Mouse (Mus musculus): ENCODE results near the gene Rps19. TPM values are rescaled to one million over a fixed set of nuclear protein-coding genes. Genes with fewer than 3 reads are reported as not detected.

Rps19 gene
- polyA plus RNA-seq, 1 experiment from 2014 or later = 3,015 TPM

GRCm38 (mm10) chr7:24896269-24896668 is 12.1 kb downstream of the Rps19 start:
- no peak overlapping the region for H3K9ac ChIP-seq

GRCm38 (mm10) chr7:24897224-24897623 is 13.1 kb downstream of the Rps19 start, which contains the start of gene Cd79a:
Gene Cd79a, plus strand, starts transcription at chr7:24897381.
- H3K9ac ChIP-seq = no peak within 1 kb of the TSS
- no peaks in the 10 kb centered on the region for H3K9me3 ChIP-seq (ENCODE audit: low read depth, low read length)
- H3K4me1 ChIP-seq (ENCODE audit: insufficient read depth) = no peaks in the 10 kb centered on the region
- H3K36me3 ChIP-seq (ENCODE audit: insufficient read depth) = no peaks in the 10 kb centered on the region
- ATAC-seq (ENCODE audit: insufficient read depth) (no peak), DNase-seq (no peak)
- no peak within 1 kb of the TSS for H3K4me2 ChIP-seq
- 59% methylated on average over 12 of the region's 12 CpGs for WGBS
- no peak within 1 kb of the TSS for H3K27ac ChIP-seq (ENCODE audit: low read depth)
- no peak for TF ChIP-seq CTCF (IDR thresholded peaks at IDR 0.05; ENCODE audit: low read depth)
- H3K27me3 ChIP-seq (ENCODE audit: insufficient read depth, low read length) = no peaks in the 10 kb centered on the region
- H3K4me3 ChIP-seq (ENCODE audit: low read depth, low read length) = no peak within 1 kb of the TSS

More at GRCm38 (mm10) chr7:24896269-24896668, 12.1 kb downstream of the Rps19 start:
- Histone ChIP-seq H3K27me3 (ENCODE audit: insufficient read depth, low read length) (no peaks in the 10 kb centered on the region), H3K9me3 (ENCODE audit: low read depth, low read length) (no peaks in the 10 kb centered on the region), H3K36me3 (ENCODE audit: insufficient read depth) (0 out of 2 replicates have a peak, but pooled peaks cover 1% of the 10 kb centered on the region), H3K4me1 (ENCODE audit: insufficient read depth) (no peaks in the 10 kb centered on the region), H3K4me3 (ENCODE audit: low read depth, low read length) (no peak overlapping the region), H3K27ac (ENCODE audit: low read depth) (no peak overlapping the region), H3K4me2 (no peak overlapping the region)
- no peak for DNase-seq
- TF ChIP-seq CTCF (IDR thresholded peaks at IDR 0.05; ENCODE audit: low read depth) = no peak
- WGBS = 81% methylated on average over 8 of the region's 8 CpGs
- no peak for ATAC-seq (ENCODE audit: insufficient read depth)

GRCm38 (mm10) chr7:24897959-24898358 is 13.8 kb downstream of the Rps19 start:
- Histone ChIP-seq H3K9me3 (ENCODE audit: low read depth, low read length) (no peaks in the 10 kb centered on the region), H3K9ac (no peak overlapping the region), H3K4me1 (ENCODE audit: insufficient read depth) (no peaks in the 10 kb centered on the region), H3K27me3 (ENCODE audit: insufficient read depth, low read length) (no peaks in the 10 kb centered on the region), H3K36me3 (ENCODE audit: insufficient read depth) (no peaks in the 10 kb centered on the region), H3K4me3 (ENCODE audit: low read depth, low read length) (no peak overlapping the region), H3K4me2 (no peak overlapping the region), H3K27ac (ENCODE audit: low read depth) (no peak overlapping the region)
- WGBS = 59% methylated on average over 5 of the region's 5 CpGs
- no peak for TF ChIP-seq CTCF (IDR thresholded peaks at IDR 0.05; ENCODE audit: low read depth)
- DNase-seq (no peak), ATAC-seq (ENCODE audit: insufficient read depth) (no peak)

- Histone ChIP-seq H3K36me3 (ENCODE audit: insufficient read depth) (no peaks in the 10 kb centered on the region), H3K4me3 (ENCODE audit: low read depth, low read length) (no peak overlapping the region), H3K9me3 (ENCODE audit: low read depth, low read length) (no peaks in the 10 kb centered on the region), H3K4me2 (no peak overlapping the region), H3K9ac (no peak overlapping the region), H3K4me1 (ENCODE audit: insufficient read depth) (peaks cover 2% of the 10 kb centered on the region; the same call in 1 of the 2 replicates), H3K27me3 (ENCODE audit: insufficient read depth, low read length) (no peaks in the 10 kb centered on the region), H3K27ac (ENCODE audit: low read depth) (no peak overlapping the region)
- no peak for TF ChIP-seq CTCF (IDR thresholded peaks at IDR 0.05; ENCODE audit: low read depth)
- 66% methylated on average over 6 of the region's 6 CpGs for WGBS
- no peak for ATAC-seq (ENCODE audit: insufficient read depth)
- DNase-seq = no peak
Measured at GRCm38 (mm10) chr7:24901114-24901513, 16.9 kb downstream of the Rps19 start.

- no peaks in the 10 kb centered on the region for H3K36me3 ChIP-seq (ENCODE audit: insufficient read depth)
- H3K4me1 ChIP-seq (ENCODE audit: insufficient read depth) = peaks cover 9% of the 10 kb centered on the region
- H3K27ac ChIP-seq (ENCODE audit: low read depth) = peak overlapping the region; percentile 85; the same call in 1 of the 2 replicates
- TF ChIP-seq CTCF (IDR thresholded peaks at IDR 0.05; ENCODE audit: low read depth) = no peak
- 45% methylated on average over 1 of the region's 1 CpGs for WGBS
- H3K27me3 ChIP-seq (ENCODE audit: insufficient read depth, low read length) = no peaks in the 10 kb centered on the region
- ATAC-seq (ENCODE audit: insufficient read depth) = no peak
- DNase-seq = no peak
- no peak overlapping the region for H3K9ac ChIP-seq
- H3K4me3 ChIP-seq (ENCODE audit: low read depth, low read length) = no peak overlapping the region
- H3K4me2 ChIP-seq = peak overlapping the region; percentile 87
- H3K9me3 ChIP-seq (ENCODE audit: low read depth, low read length) = no peaks in the 10 kb centered on the region
Measured at GRCm38 (mm10) chr7:24901842-24902241, 17.7 kb downstream of the Rps19 start.

GRCm38 (mm10) chr7:24902264-24902629 is 18.1 kb downstream of the Rps19 start:
- peak overlapping the region; percentile 87 for H3K4me2 ChIP-seq
- no peak for TF ChIP-seq CTCF (IDR thresholded peaks at IDR 0.05; ENCODE audit: low read depth)
- 44% methylated on average over 2 of the region's 2 CpGs for WGBS
- DNase-seq = no peak
- H3K9me3 ChIP-seq (ENCODE audit: low read depth, low read length) = no peaks in the 10 kb centered on the region
- no peaks in the 10 kb centered on the region for H3K27me3 ChIP-seq (ENCODE audit: insufficient read depth, low read length)
- H3K4me1 ChIP-seq (ENCODE audit: insufficient read depth) = peaks cover 9% of the 10 kb centered on the region
- no peak for ATAC-seq (ENCODE audit: insufficient read depth)
- peak overlapping the region; percentile 60 for H3K4me3 ChIP-seq (ENCODE audit: low read depth, low read length)
- peak overlapping the region; percentile 80 for H3K9ac ChIP-seq
- no peaks in the 10 kb centered on the region for H3K36me3 ChIP-seq (ENCODE audit: insufficient read depth)
- peak overlapping the region; percentile 85 for H3K27ac ChIP-seq (ENCODE audit: low read depth)

GRCm38 (mm10) chr7:24902630-24903443 is 18.7 kb downstream of the Rps19 start, which contains the start of gene Arhgef1:
Gene Arhgef1, plus strand, starts transcription at chr7:24902912.
- Histone ChIP-seq H3K4me2 (peak within 1 kb of the TSS; percentile 87), H3K4me3 (ENCODE audit: low read depth, low read length) (peak within 1 kb of the TSS; percentile 60), H3K4me1 (ENCODE audit: insufficient read depth) (peaks cover 9% of the 10 kb centered on the region), H3K9ac (peak within 1 kb of the TSS; percentile 80), H3K27ac (ENCODE audit: low read depth) (peak within 1 kb of the TSS; percentile 85), H3K36me3 (ENCODE audit: insufficient read depth) (no peaks in the 10 kb centered on the region), H3K27me3 (ENCODE audit: insufficient read depth, low read length) (no peaks in the 10 kb centered on the region), H3K9me3 (ENCODE audit: low read depth, low read length) (no peaks in the 10 kb centered on the region)
- 5% methylated on average over 54 of the region's 68 CpGs for WGBS
- ATAC-seq (ENCODE audit: insufficient read depth) = no peak
- no peak for TF ChIP-seq CTCF (IDR thresholded peaks at IDR 0.05; ENCODE audit: low read depth)
- DNase-seq = peak; percentile 74
